Mouse (Mus musculus) midbrain, embryonic 15.5 days (tissue): ENCODE measurements around the gene Ltv1. TPM values are rescaled to one million over a fixed set of nuclear protein-coding genes. Genes with fewer than 3 reads are reported as not detected.
A peak's percentile ranks its signal among the peaks of the same experiment; 100 is the strongest.

ENCODE experiments used
- ATAC-seq: fragments of 200-750 bp; cut with Nextera tagmentation; replicated peaks from 2 replicates; pipeline ENCODE4 v1.8.0; 2017; ENCODE audit warnings: moderate TSS enrichment
- H3K27ac ChIP-seq: fragments of 300-500 bp; sonication (generic); 2 replicates; pipeline ENCODE4 v1.5.1; 2015; ENCODE audit warnings: mild to moderate bottlenecking, inconsistent platforms
- H3K27me3 ChIP-seq: fragments of 300-500 bp; sonication (generic); replicated peaks from 2 replicates; pipeline ENCODE4 v1.6.1; 2015; ENCODE audit warnings: inconsistent platforms
- H3K36me3 ChIP-seq: fragments of 300-500 bp; sonication (generic); replicated peaks from 2 replicates; pipeline ENCODE4 v1.6.1; 2015; ENCODE audit warnings: inconsistent platforms
- H3K4me1 ChIP-seq: fragments of 300-500 bp; sonication (generic); 2 replicates; pipeline ENCODE4 v1.6.1; 2015; ENCODE audit warnings: inconsistent platforms
- H3K4me2 ChIP-seq: fragments of 300-500 bp; sonication (generic); 2 replicates; pipeline ENCODE4 v1.6.1; 2015; ENCODE audit warnings: inconsistent platforms, mild to moderate bottlenecking, moderate library complexity
- H3K4me3 ChIP-seq: fragments of 300-500 bp; sonication (generic); 2 replicates; pipeline ENCODE4 v1.5.1; 2015; ENCODE audit warnings: mild to moderate bottlenecking, inconsistent platforms
- H3K9ac ChIP-seq: fragments of 300-500 bp; sonication (generic); 2 replicates; pipeline ENCODE4 v1.6.1; 2015; ENCODE audit warnings: mild to moderate bottlenecking, inconsistent platforms
- H3K9me3 ChIP-seq: fragments of 300-500 bp; sonication (generic); 2 replicates; pipeline ENCODE4 v1.6.1; 2016; ENCODE audit warnings: inconsistent platforms
- WGBS: fragments of 180-500 bp; shearing (Covaris S2); methylation state at CpG from one replicate; pipeline ENCODE4 v1.1.7; 2015; ENCODE audit warnings: mixed read lengths; 5-methylcytosine and 5-hydroxymethylcytosine counted together
- polyA plus RNA-seq: library from polyadenylated mRNA; unstranded; fragments of >200 nt; fragmentation: Nextera tagmentation; extraction: Ambion mirVana; gene quantifications from 2 replicates; pipeline ENCODE4 v1.2.1, GENCODE M21; 2015

The Ltv1 gene
- polyA plus RNA-seq, result 30.9 and 33.7 TPM in 2 replicates

- Histone ChIP-seq H3K27me3 (no peaks in the 10 kb centered on the region), H3K27ac (peak within 1 kb of the TSS; percentile 59), H3K36me3 (0 out of 2 replicates have a peak, but pooled peaks cover 3% of the 10 kb centered on the region), H3K4me1 (peaks cover 8% of the 10 kb centered on the region), H3K4me3 (peak within 1 kb of the TSS; percentile 97), H3K9ac (peak within 1 kb of the TSS; percentile 78), H3K4me2 (peak within 1 kb of the TSS; percentile 71), H3K9me3 (no peaks in the 10 kb centered on the region)
- WGBS, result 1% methylated on average over 43 of the region's 43 CpGs
- peak; percentile 100 for ATAC-seq
Measured at GRCm38 (mm10) chr10:13192731-13193351, at the start of gene Ltv1. TSS of gene Ltv1 (minus strand) at chr10:13193168.

DNA sequence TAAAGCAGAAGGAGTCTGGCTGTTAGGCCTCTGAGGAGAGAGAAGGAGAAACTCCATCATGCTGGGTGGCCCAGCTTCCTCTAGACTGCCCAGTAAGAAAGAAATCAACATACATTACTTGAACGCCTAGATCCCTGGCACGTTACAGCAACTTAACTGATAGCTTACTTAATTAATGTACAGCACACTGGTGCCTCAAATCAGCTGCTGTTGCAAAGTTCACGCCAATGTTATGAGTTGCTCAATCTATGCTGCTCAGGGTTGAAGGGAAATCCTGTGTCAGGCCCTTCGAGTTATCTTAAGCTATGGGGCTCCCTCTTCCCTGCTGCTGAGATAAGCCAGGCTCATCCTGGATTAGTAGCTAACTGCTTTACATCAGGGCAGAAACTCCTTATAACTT is 47.5 kb upstream of the Ltv1 start:
- H3K27ac ChIP-seq, result no peak overlapping the region
- H3K4me3 ChIP-seq, result no peak overlapping the region
- H3K9me3 ChIP-seq, result no peaks in the 10 kb centered on the region
- H3K27me3 ChIP-seq, result no peaks in the 10 kb centered on the region
- no peak for ATAC-seq
- H3K4me2 ChIP-seq, result no peak overlapping the region
- 71% methylated on average over 4 of the region's 4 CpGs for WGBS
- H3K9ac ChIP-seq, result no peak overlapping the region
- H3K36me3 ChIP-seq, result no peaks in the 10 kb centered on the region
- no peaks in the 10 kb centered on the region for H3K4me1 ChIP-seq

- no peak overlapping the region for H3K9ac ChIP-seq
- no peaks in the 10 kb centered on the region for H3K36me3 ChIP-seq
- H3K9me3 ChIP-seq, result no peaks in the 10 kb centered on the region
- H3K4me2 ChIP-seq, result no peak overlapping the region
- 0 out of 2 replicates have a peak, but pooled peaks cover 2% of the 10 kb centered on the region for H3K4me1 ChIP-seq
- H3K4me3 ChIP-seq, result no peak overlapping the region
- ATAC-seq, result no peak
- no peaks in the 10 kb centered on the region for H3K27me3 ChIP-seq
- 94% methylated on average over 4 of the region's 4 CpGs for WGBS
- no peak overlapping the region for H3K27ac ChIP-seq
Measured at GRCm38 (mm10) chr10:13238188-13238587, 45.2 kb upstream of the Ltv1 start.

- no peaks in the 10 kb centered on the region for H3K27me3 ChIP-seq
- H3K4me3 ChIP-seq, result no peak overlapping the region
- H3K4me2 ChIP-seq, result no peak overlapping the region
- ATAC-seq, result no peak
- no peak overlapping the region for H3K9ac ChIP-seq
- whole genome bisulfite sequencing, result 86% methylated on average over 5 of the region's 5 CpGs
- H3K27ac ChIP-seq, result no peak overlapping the region
- H3K9me3 ChIP-seq, result no peaks in the 10 kb centered on the region
- H3K4me1 ChIP-seq, result 0 out of 2 replicates have a peak, but pooled peaks cover 7% of the 10 kb centered on the region
- no peaks in the 10 kb centered on the region for H3K36me3 ChIP-seq
Measured at GRCm38 (mm10) chr10:13236866-13237265, 43.9 kb upstream of the Ltv1 start.

GRCm38 (mm10) chr10:13234503-13234902 is 41.5 kb upstream of the Ltv1 start:
- Histone ChIP-seq H3K27ac (no peak overlapping the region), H3K9ac (no peak overlapping the region), H3K27me3 (no peaks in the 10 kb centered on the region), H3K4me2 (no peak overlapping the region), H3K4me1 (0 out of 2 replicates have a peak, but pooled peaks cover 7% of the 10 kb centered on the region), H3K36me3 (no peaks in the 10 kb centered on the region), H3K4me3 (no peak overlapping the region), H3K9me3 (no peaks in the 10 kb centered on the region)
- WGBS, result 59% methylated on average over 3 of the region's 3 CpGs
- no peak for ATAC-seq

GRCm38 (mm10) chr10:13233941-13234340 is 41.0 kb upstream of the Ltv1 start:
- no peak overlapping the region for H3K9ac ChIP-seq
- 0 out of 2 replicates have a peak, but pooled peaks cover 7% of the 10 kb centered on the region for H3K4me1 ChIP-seq
- no peak overlapping the region for H3K4me2 ChIP-seq
- no peak overlapping the region for H3K4me3 ChIP-seq
- no peaks in the 10 kb centered on the region for H3K27me3 ChIP-seq
- 72% methylated on average over 10 of the region's 10 CpGs for WGBS
- H3K36me3 ChIP-seq, result no peaks in the 10 kb centered on the region
- no peak overlapping the region for H3K27ac ChIP-seq
- no peak for ATAC-seq
- no peaks in the 10 kb centered on the region for H3K9me3 ChIP-seq

- no peak for ATAC-seq
- Histone ChIP-seq H3K4me1 (0 out of 2 replicates have a peak, but pooled peaks cover 7% of the 10 kb centered on the region), H3K27ac (no peak overlapping the region), H3K4me3 (no peak overlapping the region), H3K9ac (no peak overlapping the region), H3K27me3 (no peaks in the 10 kb centered on the region), H3K36me3 (no peaks in the 10 kb centered on the region), H3K9me3 (no peaks in the 10 kb centered on the region), H3K4me2 (no peak overlapping the region)
- WGBS, result 31% methylated on average over 2 of the region's 2 CpGs
Measured at GRCm38 (mm10) chr10:13233143-13233622, 40.2 kb upstream of the Ltv1 start.

- H3K36me3 ChIP-seq, result no peaks in the 10 kb centered on the region
- 0 out of 2 replicates have a peak, but pooled peaks cover 7% of the 10 kb centered on the region for H3K4me1 ChIP-seq
- H3K27ac ChIP-seq, result no peak overlapping the region
- no peaks in the 10 kb centered on the region for H3K9me3 ChIP-seq
- 42% methylated on average over 9 of the region's 9 CpGs for WGBS
- H3K4me3 ChIP-seq, result no peak overlapping the region
- no peak overlapping the region for H3K9ac ChIP-seq
- no peak overlapping the region for H3K4me2 ChIP-seq
- ATAC-seq, result no peak
- H3K27me3 ChIP-seq, result no peaks in the 10 kb centered on the region
Measured at GRCm38 (mm10) chr10:13232443-13233142, 39.6 kb upstream of the Ltv1 start.

- no peak overlapping the region for H3K9ac ChIP-seq
- no peaks in the 10 kb centered on the region for H3K27me3 ChIP-seq
- H3K4me3 ChIP-seq, result no peak overlapping the region
- no peaks in the 10 kb centered on the region for H3K36me3 ChIP-seq
- no peak overlapping the region for H3K27ac ChIP-seq
- ATAC-seq, result no peak
- no peaks in the 10 kb centered on the region for H3K9me3 ChIP-seq
- 0 out of 2 replicates have a peak, but pooled peaks cover 7% of the 10 kb centered on the region for H3K4me1 ChIP-seq
- no peak overlapping the region for H3K4me2 ChIP-seq
- WGBS, result 91% methylated on average over 7 of the region's 7 CpGs
Measured at GRCm38 (mm10) chr10:13230716-13231115, 37.7 kb upstream of the Ltv1 start.

GRCm38 (mm10) chr10:13225377-13226063 is 32.6 kb upstream of the Ltv1 start:
- Histone ChIP-seq H3K36me3 (no peaks in the 10 kb centered on the region), H3K4me2 (no peak overlapping the region)

GRCm38 (mm10) chr10:13222135-13222534 is 29.2 kb upstream of the Ltv1 start:
- WGBS, result 91% methylated on average over 3 of the region's 3 CpGs

More at GRCm38 (mm10) chr10:13225377-13226063, 32.6 kb upstream of the Ltv1 start:
- ATAC-seq, result no peak
- Histone ChIP-seq H3K27ac (no peak overlapping the region), H3K4me3 (no peak overlapping the region), H3K9ac (no peak overlapping the region), H3K9me3 (no peaks in the 10 kb centered on the region), H3K27me3 (no peaks in the 10 kb centered on the region), H3K4me1 (no peaks in the 10 kb centered on the region)
- 89% methylated on average over 7 of the region's 7 CpGs for WGBS

GRCm38 (mm10) chr10:13220061-13220460 is 27.1 kb upstream of the Ltv1 start:
- no peak overlapping the region for H3K27ac ChIP-seq
- H3K4me1 ChIP-seq, result no peaks in the 10 kb centered on the region
- no peak for ATAC-seq
- H3K4me2 ChIP-seq, result no peak overlapping the region
- 69% methylated on average over 1 of the region's 1 CpGs for WGBS
- no peaks in the 10 kb centered on the region for H3K36me3 ChIP-seq
- H3K4me3 ChIP-seq, result no peak overlapping the region
- H3K9ac ChIP-seq, result no peak overlapping the region
- H3K9me3 ChIP-seq, result no peaks in the 10 kb centered on the region
- H3K27me3 ChIP-seq, result no peaks in the 10 kb centered on the region

More at GRCm38 (mm10) chr10:13222135-13222534, 29.2 kb upstream of the Ltv1 start:
- H3K4me2 ChIP-seq, result no peak overlapping the region
- no peaks in the 10 kb centered on the region for H3K27me3 ChIP-seq
- H3K4me3 ChIP-seq, result no peak overlapping the region
- H3K9ac ChIP-seq, result no peak overlapping the region
- ATAC-seq, result no peak
- no peaks in the 10 kb centered on the region for H3K4me1 ChIP-seq
- H3K9me3 ChIP-seq, result no peaks in the 10 kb centered on the region
- no peaks in the 10 kb centered on the region for H3K36me3 ChIP-seq
- no peak overlapping the region for H3K27ac ChIP-seq
